Mouse (Mus musculus): ENCODE data around the gene Olfr1122. TPM values are rescaled to one million over a fixed set of nuclear protein-coding genes. Genes with fewer than 3 reads are reported as not detected.
"Not testable (repeated sequence)": the region's sequence is repeated elsewhere in the genome, so short reads cannot be mapped to it uniquely, and the experiment has no call there.

Gene Olfr1122
- not detected in 2 replicates for polyA plus RNA-seq (2016; fragmentation: Nextera tagmentation; extraction: Ambion mirVana)

GRCm38 (mm10) chr2:87385549-87385948 lies at the start of gene Olfr1122:
Gene Olfr1122 (plus strand): TSS chr2:87385849.
- no peaks in the 10 kb centered on the region for H3K9me3 ChIP-seq
- WGBS, result 82% methylated on average over 2 of the region's 2 CpGs
- no peak for ATAC-seq (ENCODE audit: insufficient number of reproducible peaks, insufficient read depth, low FRiP score, low TSS enrichment, low read depth)
- H3K27ac ChIP-seq, result no peak within 1 kb of the TSS
- H3K36me3 ChIP-seq, result no peaks in the 10 kb centered on the region
- no peak within 1 kb of the TSS for H3K4me3 ChIP-seq (replicated peaks)
- no peaks in the 10 kb centered on the region for H3K27me3 ChIP-seq
- H3K9ac ChIP-seq (replicated peaks), result no peak within 1 kb of the TSS
- H3K4me1 ChIP-seq (replicated peaks), result no peaks in the 10 kb centered on the region
- H3K4me2 ChIP-seq, result no peak within 1 kb of the TSS

- Histone ChIP-seq H3K27ac (no peak within 1 kb of the TSS), H3K27me3 (no peaks in the 10 kb centered on the region), H3K9ac (replicated peaks) (no peak within 1 kb of the TSS), H3K9me3 (no peaks in the 10 kb centered on the region), H3K4me2 (no peak within 1 kb of the TSS), H3K4me1 (replicated peaks) (no peaks in the 10 kb centered on the region), H3K4me3 (replicated peaks) (no peak within 1 kb of the TSS), H3K36me3 (no peaks in the 10 kb centered on the region)
- ATAC-seq (ENCODE audit: insufficient number of reproducible peaks, insufficient read depth, low FRiP score, low TSS enrichment, low read depth), result no peak
- WGBS, result 63% methylated on average over 2 of the region's 2 CpGs
These were observed 31.1 kb upstream of the Olfr1122 start, which contains the start of gene Olfr1120 for GRCm38 (mm10) chr2:87354515-87354914. Gene Olfr1120 (plus strand): TSS chr2:87354815.

- not testable (repeated sequence) for H3K27me3 ChIP-seq; H3K4me1 ChIP-seq (replicated peaks); H3K27ac ChIP-seq; H3K36me3 ChIP-seq; H3K4me2 ChIP-seq; H3K9me3 ChIP-seq; H3K9ac ChIP-seq (replicated peaks); ATAC-seq (ENCODE audit: insufficient number of reproducible peaks, insufficient read depth, low FRiP score, low TSS enrichment, low read depth); H3K4me3 ChIP-seq (replicated peaks)
- 88% methylated on average over 2 of the region's 2 CpGs for WGBS
These were observed 25.5 kb upstream of the Olfr1122 start for GRCm38 (mm10) chr2:87360121-87360520.

- no peak within 1 kb of the TSS for H3K4me2 ChIP-seq
- ATAC-seq (ENCODE audit: insufficient number of reproducible peaks, insufficient read depth, low FRiP score, low TSS enrichment, low read depth), result no peak
- H3K27me3 ChIP-seq, result no peaks in the 10 kb centered on the region
- 56% methylated on average over 1 of the region's 1 CpGs for WGBS
- H3K4me3 ChIP-seq (replicated peaks), result no peak within 1 kb of the TSS
- H3K4me1 ChIP-seq (replicated peaks), result no peaks in the 10 kb centered on the region
- no peaks in the 10 kb centered on the region for H3K9me3 ChIP-seq
- no peaks in the 10 kb centered on the region for H3K36me3 ChIP-seq
- no peak within 1 kb of the TSS for H3K27ac ChIP-seq
- no peak within 1 kb of the TSS for H3K9ac ChIP-seq (replicated peaks)
These were observed 16.1 kb upstream of the Olfr1122 start, which contains the start of gene Olfr1121 for GRCm38 (mm10) chr2:87369595-87369994. Gene Olfr1121 (plus strand): TSS chr2:87369895.

- Histone ChIP-seq H3K36me3 (no peaks in the 10 kb centered on the region), H3K9ac (replicated peaks) (no peak overlapping the region), H3K27ac (no peak overlapping the region), H3K9me3 (no peaks in the 10 kb centered on the region), H3K4me1 (replicated peaks) (no peaks in the 10 kb centered on the region), H3K4me2 (no peak overlapping the region), H3K4me3 (replicated peaks) (no peak overlapping the region), H3K27me3 (no peaks in the 10 kb centered on the region)
- ATAC-seq (ENCODE audit: insufficient number of reproducible peaks, insufficient read depth, low FRiP score, low TSS enrichment, low read depth), result no peak
- WGBS, result 93% methylated on average over 4 of the region's 4 CpGs
These were observed 13.9 kb upstream of the Olfr1122 start for GRCm38 (mm10) chr2:87371726-87372125.

- Histone ChIP-seq H3K27me3 (no peaks in the 10 kb centered on the region), H3K4me2 (no peak overlapping the region), H3K4me3 (replicated peaks) (no peak overlapping the region), H3K4me1 (replicated peaks) (no peaks in the 10 kb centered on the region), H3K36me3 (no peaks in the 10 kb centered on the region), H3K27ac (no peak overlapping the region), H3K9ac (replicated peaks) (no peak overlapping the region), H3K9me3 (no peaks in the 10 kb centered on the region)
- 90% methylated on average over 2 of the region's 2 CpGs for WGBS
- no peak for ATAC-seq (ENCODE audit: insufficient number of reproducible peaks, insufficient read depth, low FRiP score, low TSS enrichment, low read depth)
These were observed 1.7 kb upstream of the Olfr1122 start for GRCm38 (mm10) chr2:87383935-87384334.

GRCm38 (mm10) chr2:87393605-87394004 lies 8.0 kb downstream of the Olfr1122 start:
- H3K9me3 ChIP-seq; H3K27me3 ChIP-seq; H3K27ac ChIP-seq; H3K9ac ChIP-seq (replicated peaks); H3K4me1 ChIP-seq (replicated peaks); H3K4me2 ChIP-seq; H3K4me3 ChIP-seq (replicated peaks); H3K36me3 ChIP-seq; ATAC-seq (ENCODE audit: insufficient number of reproducible peaks, insufficient read depth, low FRiP score, low TSS enrichment, low read depth): not testable (repeated sequence)
- WGBS, result 94% methylated on average over 5 of the region's 5 CpGs

GRCm38 (mm10) chr2:87394686-87395085 lies 9.0 kb downstream of the Olfr1122 start:
- not testable (repeated sequence) for H3K36me3 ChIP-seq; H3K9me3 ChIP-seq; ATAC-seq (ENCODE audit: insufficient number of reproducible peaks, insufficient read depth, low FRiP score, low TSS enrichment, low read depth); H3K9ac ChIP-seq (replicated peaks); H3K4me1 ChIP-seq (replicated peaks); H3K27me3 ChIP-seq; H3K4me3 ChIP-seq (replicated peaks); H3K27ac ChIP-seq; H3K4me2 ChIP-seq
- 88% methylated on average over 7 of the region's 7 CpGs for WGBS

- Histone ChIP-seq H3K27me3 (no peaks in the 10 kb centered on the region), H3K4me2 (no peak within 1 kb of the TSS), H3K36me3 (no peaks in the 10 kb centered on the region), H3K4me1 (replicated peaks) (no peaks in the 10 kb centered on the region), H3K27ac (no peak within 1 kb of the TSS), H3K9me3 (no peaks in the 10 kb centered on the region), H3K9ac (replicated peaks) (no peak within 1 kb of the TSS), H3K4me3 (replicated peaks) (no peak within 1 kb of the TSS)
- 80% methylated on average over 1 of the region's 1 CpGs for WGBS
- ATAC-seq (ENCODE audit: insufficient number of reproducible peaks, insufficient read depth, low FRiP score, low TSS enrichment, low read depth), result no peak
These were observed 30.7 kb downstream of the Olfr1122 start, which contains the start of gene Olfr1123 for GRCm38 (mm10) chr2:87416335-87416734. Gene Olfr1123 (plus strand): TSS chr2:87416635.

GRCm38 (mm10) chr2:87429975-87430374 lies 44.3 kb downstream of the Olfr1122 start, which contains the start of gene Olfr1124:
Gene Olfr1124 (plus strand): TSS chr2:87430275.
- H3K27me3 ChIP-seq, result no peaks in the 10 kb centered on the region
- H3K9ac ChIP-seq (replicated peaks), result no peak within 1 kb of the TSS
- no peaks in the 10 kb centered on the region for H3K4me1 ChIP-seq (replicated peaks)
- no peak for ATAC-seq (ENCODE audit: insufficient number of reproducible peaks, insufficient read depth, low FRiP score, low TSS enrichment, low read depth)
- no peaks in the 10 kb centered on the region for H3K36me3 ChIP-seq
- no peaks in the 10 kb centered on the region for H3K9me3 ChIP-seq
- H3K4me2 ChIP-seq, result no peak within 1 kb of the TSS
- WGBS, result 98% methylated on average over 1 of the region's 1 CpGs
- no peak within 1 kb of the TSS for H3K27ac ChIP-seq
- H3K4me3 ChIP-seq (replicated peaks), result no peak within 1 kb of the TSS

GRCm38 (mm10) chr2:87437731-87438130 lies 52.1 kb downstream of the Olfr1122 start:
- Histone ChIP-seq H3K9me3 (no peaks in the 10 kb centered on the region), H3K4me1 (replicated peaks) (no peaks in the 10 kb centered on the region), H3K4me2 (no peak overlapping the region), H3K4me3 (replicated peaks) (no peak overlapping the region), H3K27ac (no peak overlapping the region), H3K36me3 (no peaks in the 10 kb centered on the region), H3K9ac (replicated peaks) (no peak overlapping the region), H3K27me3 (no peaks in the 10 kb centered on the region)
- ATAC-seq (ENCODE audit: insufficient number of reproducible peaks, insufficient read depth, low FRiP score, low TSS enrichment, low read depth), result no peak
- WGBS, result 92% methylated on average over 16 of the region's 16 CpGs
